Mouse (Mus musculus) layer of hippocampus, adult 11-12 months (tissue): ENCODE measurements around the gene Wdtc1.

Experiments used
- DNase-seq: peaks from one replicate; pipeline ENCODE4 v3.0.0; 2022; ENCODE audit warnings: low spot score

Gene Wdtc1

DNA sequence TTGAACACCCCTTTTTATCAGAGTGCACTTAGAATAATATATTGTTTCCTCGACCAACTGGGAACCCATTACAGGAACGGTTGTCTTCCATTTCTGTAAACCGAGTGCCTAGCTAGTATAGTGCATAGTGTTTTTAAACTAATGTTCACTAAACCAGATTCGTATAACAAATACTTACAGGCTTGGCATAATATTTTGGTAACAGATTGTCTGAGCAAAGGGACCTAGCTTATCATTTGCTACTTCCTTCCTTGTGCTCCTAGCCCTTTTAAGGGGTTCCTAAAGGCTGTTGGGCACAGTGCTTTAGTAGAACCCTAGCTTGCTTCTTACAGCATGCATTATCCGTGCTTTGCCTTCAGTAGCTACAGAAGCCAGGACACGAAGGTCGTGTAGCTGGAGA is 71.8 kb downstream of the Wdtc1 start:
- DNase-seq = no peak

GRCm38 (mm10) chr4:133278482-133278881 is 74.8 kb downstream of the Wdtc1 start:
- no peak for DNase-seq

DNA sequence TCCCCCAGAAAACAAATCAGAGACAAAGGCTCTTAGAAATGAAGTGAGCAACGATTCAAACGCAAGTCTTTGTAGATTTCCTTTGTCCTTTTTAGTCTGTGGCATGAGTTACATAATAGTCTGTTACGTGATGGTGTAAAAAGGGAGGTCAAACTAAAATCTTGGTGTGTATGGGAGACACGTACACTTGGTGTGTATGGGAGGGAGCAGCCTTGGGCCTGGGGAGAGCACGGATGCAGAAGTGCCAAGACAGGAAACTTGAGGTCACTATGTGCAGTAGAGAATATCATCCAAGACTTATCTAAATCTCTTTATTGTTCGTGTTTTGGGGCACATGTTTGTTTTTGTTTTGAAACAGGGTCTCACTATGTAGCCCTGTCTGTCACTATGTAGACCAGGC is 75.2 kb downstream of the Wdtc1 start:
- DNase-seq = no peak

DNA sequence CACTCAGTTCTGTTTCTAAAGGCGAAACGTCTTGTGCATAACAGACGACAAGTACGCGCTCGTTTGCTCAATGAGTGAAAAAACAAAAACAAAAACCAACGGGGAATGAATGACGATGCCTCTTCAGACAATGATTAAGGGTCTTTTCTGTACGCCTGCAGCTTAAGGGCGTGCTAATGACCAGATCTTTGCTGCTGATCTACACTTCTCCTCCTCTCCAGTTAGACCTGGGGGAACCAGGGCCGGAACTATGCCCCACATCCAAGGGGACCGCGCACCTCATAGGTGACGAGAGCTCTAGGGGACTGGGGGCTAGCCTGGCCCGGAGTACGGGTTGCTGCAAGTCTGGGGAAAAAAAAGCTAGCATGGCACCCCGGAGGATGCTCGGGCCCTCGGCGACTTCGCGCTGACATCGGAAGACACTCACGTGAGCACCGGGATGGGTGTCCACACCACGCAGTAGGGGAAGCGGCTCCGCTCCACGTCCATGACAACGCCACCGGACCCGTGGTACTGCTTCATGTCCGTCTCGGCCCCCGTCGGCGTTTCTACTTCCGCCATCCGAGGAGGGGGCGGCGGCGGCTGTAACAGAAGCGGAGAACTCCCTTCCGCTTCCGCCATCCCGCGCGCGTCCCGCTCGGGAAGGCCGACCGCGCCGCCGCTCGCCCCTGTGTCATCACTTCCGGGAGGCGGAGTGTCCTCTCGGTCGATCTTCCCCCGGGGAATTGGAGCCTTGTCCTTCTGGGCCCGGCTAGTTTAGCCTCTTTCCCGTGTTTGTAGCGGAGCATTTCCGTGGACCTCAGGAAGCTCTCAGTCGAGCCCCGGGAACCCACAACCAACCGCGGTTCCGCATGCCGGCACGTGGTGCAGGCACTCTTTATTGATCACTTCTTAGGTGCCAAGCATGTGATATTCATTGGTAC is 75.9 kb downstream of the Wdtc1 start, which contains the start of gene Tmem222:
TSS of gene Tmem222 (minus strand) at position 689 of the 923 bp plus-strand sequence.
- peak; percentile 96 for DNase-seq

- DNase-seq = no peak
Measured at GRCm38 (mm10) chr4:133270929-133271328, 82.4 kb downstream of the Wdtc1 start.

GRCm38 (mm10) chr4:133269596-133269995 is 83.7 kb downstream of the Wdtc1 start:
- no peak for DNase-seq

GRCm38 (mm10) chr4:133268931-133269330 is 84.3 kb downstream of the Wdtc1 start:
- no peak for DNase-seq

GRCm38 (mm10) chr4:133266248-133266880 is 86.9 kb downstream of the Wdtc1 start:
- no peak for DNase-seq

DNA sequence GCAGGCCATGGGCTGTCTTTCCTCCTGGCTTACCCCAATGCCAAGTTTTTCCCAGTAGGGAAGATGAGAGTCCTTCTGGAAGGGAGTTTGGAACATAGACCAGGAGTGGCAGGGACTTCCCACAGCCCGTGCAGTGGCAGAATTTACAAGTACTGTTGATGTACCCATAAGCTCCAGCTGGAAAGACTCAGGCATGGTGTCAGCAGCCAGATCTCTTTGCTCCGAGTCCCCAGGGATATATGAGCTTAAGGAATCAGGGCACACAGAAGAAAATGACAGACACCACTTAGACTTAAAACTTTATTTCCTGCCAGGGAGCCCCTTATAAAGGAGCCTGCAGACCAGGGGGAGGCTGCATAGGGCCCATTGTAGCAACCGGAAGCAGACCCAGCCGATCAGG is 87.5 kb downstream of the Wdtc1 start:
- no peak for DNase-seq

GRCm38 (mm10) chr4:133265297-133265696 is 88.0 kb downstream of the Wdtc1 start:
- DNase-seq = no peak

DNA sequence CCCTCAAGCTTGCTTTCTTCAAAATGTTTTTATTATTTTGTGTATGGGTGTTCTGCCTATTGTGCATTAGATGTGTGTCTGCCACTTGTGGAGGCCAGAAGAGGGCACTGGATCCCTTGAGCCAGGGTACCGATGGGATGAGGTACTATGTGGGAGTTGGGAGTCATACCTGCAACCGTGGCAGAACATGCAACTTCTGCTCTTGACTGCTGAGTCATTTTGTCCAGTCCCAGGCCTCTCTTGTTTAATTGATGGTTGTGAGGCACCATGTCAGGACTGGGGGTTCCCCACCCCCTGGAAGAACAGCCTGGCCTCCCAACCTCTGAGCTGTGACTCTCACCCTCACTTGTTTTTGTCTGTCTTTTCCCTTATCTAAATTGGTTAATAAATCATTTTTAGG is 88.7 kb downstream of the Wdtc1 start:
- no peak for DNase-seq

DNA sequence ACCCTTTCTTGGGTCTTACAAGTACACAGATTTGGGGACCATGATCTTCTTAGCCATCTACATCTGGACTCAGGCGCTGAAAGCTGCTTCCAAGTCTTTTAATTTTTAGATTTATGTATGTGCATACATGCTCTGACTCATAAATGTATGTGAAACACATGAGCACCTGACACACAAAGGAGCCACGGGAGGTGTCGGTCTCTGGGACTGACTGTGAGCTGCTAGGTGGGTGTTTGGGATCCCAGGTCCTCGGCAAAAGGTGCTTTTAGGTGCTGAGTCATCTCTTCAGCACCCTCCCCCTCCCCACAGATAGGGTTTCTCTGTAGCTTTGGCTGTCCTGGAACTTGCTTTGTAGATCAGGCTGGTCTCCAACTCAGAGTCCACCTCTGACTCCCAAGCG is 89.5 kb downstream of the Wdtc1 start:
- no peak for DNase-seq

GRCm38 (mm10) chr4:133262882-133263281 is 90.4 kb downstream of the Wdtc1 start, which contains the start of gene Sytl1:
TSS of gene Sytl1 (minus strand) at chr4:133263113.
- no peak for DNase-seq

DNA sequence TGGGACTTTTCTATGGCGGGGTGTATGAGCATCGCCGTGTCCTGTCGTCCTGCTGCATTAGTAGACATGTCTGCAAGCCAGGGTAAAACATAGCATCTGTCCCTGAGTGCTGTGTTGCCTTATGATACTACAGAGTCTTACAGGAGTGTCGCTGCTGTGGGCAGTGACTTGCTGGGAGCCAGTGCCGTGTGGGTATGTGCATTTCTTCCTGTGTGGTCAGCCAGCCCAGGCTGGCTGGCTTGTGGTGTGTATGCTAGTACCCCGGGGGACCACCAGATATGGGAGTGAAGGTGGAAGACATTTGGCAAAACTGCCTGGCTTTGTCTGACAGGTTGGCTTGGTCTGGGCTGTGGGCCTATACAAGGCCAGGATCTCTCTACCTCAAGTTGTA is 90.9 kb downstream of the Wdtc1 start:
- DNase-seq = no peak

DNA sequence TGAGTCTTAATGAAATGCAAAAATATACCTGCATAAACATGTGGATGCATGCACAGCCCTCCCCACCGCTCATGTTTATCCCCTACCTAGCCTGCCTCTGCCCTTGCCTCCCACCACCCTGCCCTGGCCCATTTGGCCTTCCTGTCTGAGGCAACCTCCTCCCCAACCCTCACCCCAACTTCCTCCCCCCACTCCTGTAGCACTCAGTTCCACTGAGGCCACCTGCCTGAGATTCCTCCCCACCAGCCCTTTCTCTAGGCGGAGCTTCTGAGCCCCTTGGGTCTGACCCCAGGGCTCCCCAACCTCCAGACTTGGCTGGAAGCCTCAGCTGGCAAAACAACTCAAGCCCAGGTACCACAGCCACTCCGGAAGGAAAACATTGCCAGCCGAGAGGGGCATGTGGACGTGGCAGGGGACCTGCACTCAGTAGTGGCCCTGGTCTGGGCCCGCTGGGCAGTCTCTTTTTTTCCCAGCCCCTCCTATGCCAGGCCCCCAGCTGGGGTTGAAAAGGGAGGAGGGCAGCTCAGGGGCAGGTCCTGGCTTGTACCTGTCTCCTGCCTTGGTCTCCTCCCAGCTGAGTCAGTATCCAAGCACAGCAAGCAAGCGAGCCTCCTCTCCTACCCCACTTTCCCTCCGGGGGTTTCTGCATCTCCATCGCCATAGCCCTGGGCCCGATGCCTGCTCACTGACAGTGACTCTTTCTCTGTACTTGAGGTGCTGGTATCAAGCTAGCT is 91.5 kb downstream of the Wdtc1 start:
- no peak for DNase-seq

DNA sequence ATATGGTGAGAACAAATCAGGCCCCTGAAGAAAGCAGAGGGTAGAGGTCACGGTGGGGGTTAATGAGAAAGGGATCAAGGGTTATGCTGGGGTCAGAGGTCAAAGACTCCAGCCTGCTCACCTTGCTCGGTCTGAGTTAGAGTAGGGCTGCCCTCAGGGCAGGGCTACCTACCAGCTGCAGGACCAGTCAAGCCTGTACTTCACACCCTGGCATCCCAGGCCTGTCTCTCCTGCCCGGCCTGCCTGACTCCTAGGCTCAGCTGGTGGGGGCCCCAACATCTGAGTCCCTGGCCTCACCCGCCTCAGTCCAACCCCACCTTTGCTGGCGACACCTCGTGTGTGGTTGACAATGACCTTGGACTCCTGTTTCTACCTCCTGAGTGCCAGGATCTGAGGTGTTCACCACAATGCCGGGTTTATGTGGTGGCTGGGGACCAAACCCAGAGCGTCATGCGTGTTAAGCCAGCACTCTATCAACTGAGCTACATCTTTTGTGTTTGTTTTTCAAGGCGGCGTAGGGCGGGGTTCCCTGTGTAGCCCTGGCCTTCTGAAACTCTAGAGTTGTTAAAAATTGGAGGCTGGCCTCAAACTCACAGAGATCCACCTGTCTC is 95.4 kb downstream of the Wdtc1 start:
- DNase-seq = no peak

DNA sequence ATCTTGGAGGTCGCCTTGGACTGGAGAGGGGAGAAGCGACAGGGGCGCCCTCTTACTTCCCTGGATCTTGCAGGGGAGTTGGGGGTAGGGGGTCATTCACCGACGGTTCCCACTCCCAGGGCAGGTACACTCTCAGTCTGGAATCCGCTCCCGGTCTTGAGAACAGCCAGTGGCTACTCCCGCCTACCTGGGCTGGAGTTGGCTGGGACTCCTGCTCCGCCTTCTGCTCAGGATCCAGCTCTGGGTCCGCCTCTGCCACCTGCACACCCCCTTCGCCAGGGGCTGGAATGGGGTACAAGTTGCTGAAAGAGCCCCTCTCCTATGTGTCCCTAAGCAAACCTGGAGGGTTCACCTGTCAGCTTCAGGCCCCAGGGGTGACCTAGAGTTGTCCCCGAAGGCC is 96.1 kb downstream of the Wdtc1 start:
- no peak for DNase-seq

DNA sequence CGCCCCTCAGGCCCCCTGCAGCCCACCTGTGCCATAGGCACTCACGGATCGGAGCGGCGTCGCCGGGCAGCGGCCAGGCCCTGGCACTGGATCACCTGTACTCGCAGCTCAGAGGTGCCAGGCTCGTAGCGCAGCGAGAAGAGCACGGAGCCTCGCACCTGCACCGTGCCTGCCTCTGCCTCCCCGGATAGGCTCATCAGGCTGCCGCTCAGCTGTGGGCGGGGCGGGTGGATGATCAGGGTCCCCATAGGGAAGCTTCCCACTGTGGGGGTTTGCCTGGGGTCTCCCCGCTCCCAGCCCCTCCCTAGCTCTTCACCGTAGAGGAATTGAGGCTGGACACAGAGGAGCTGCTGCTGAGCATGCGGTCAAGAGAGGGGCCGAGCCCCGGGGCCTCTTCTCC is 96.5 kb downstream of the Wdtc1 start:
- DNase-seq = no peak

- DNase-seq = no peak
Measured at GRCm38 (mm10) chr4:133255392-133255791, 97.9 kb downstream of the Wdtc1 start.

DNA sequence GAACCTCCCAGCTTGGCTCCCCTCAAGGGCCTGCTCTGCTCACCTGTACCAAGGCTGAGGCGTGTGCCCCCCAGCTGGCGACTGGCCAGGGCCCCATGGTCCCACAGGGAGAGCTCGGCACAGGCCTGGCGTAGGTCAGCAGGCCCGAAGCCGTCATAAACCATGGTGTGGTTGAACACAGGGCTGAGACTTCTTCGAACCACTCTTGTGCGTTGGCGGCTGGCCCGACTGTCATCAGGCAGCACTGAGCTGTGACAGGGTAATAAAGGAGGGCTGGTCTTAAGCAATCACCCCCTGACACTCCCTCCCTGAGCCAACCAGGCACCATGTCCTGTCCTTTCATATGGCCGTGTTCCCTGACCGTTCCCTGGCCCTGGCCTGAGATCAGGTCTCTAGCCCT is 99.9 kb downstream of the Wdtc1 start:
- no peak for DNase-seq

DNA sequence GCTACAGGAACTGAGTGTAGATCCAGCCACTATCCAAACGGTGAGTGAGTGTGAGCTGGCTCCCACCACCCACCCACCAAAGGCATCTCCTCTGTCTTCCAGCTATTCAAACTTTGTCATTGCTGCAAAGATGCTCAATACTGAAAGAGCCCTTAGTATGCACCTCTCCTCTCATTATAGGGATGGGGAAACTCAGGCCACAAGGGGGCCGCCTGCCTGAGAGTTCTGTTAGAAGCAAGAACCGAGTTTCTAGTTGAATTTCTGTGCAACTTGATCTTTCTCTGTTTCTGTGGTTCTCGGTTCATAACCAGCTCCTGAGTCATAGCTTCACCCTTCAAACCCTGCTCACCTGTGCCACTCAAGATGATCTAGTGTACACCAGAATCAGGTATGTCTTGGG is 101.2 kb downstream of the Wdtc1 start:
- DNase-seq = no peak

- DNase-seq = no peak
Measured at GRCm38 (mm10) chr4:133251214-133251613, 102.1 kb downstream of the Wdtc1 start.
